Mouse (Mus musculus) ovary, adult 18-20 months (tissue): Measurements from ENCODE around the gene Prkca.

Experiments
- DNase-seq: peaks from one replicate; pipeline ENCODE4 v3.0.0; 2022; ENCODE audit warnings: low spot score, mixed read lengths

Prkca gene

GRCm38 (mm10) chr11:108295373-108295772 lies 48.4 kb downstream of the Prkca start:
- no peak for DNase-seq

- DNase-seq = no peak
These were observed 49.4 kb downstream of the Prkca start for GRCm38 (mm10) chr11:108294305-108294813.

GRCm38 (mm10) chr11:108293843-108294242 lies 49.9 kb downstream of the Prkca start:
- no peak for DNase-seq

GRCm38 (mm10) chr11:108289192-108289591 lies 54.5 kb downstream of the Prkca start:
- DNase-seq = no peak

- no peak for DNase-seq
These were observed 56.4 kb downstream of the Prkca start for GRCm38 (mm10) chr11:108287321-108287720.

- DNase-seq = no peak
These were observed 58.7 kb downstream of the Prkca start for GRCm38 (mm10) chr11:108285046-108285445.

GRCm38 (mm10) chr11:108282850-108283459 lies 60.8 kb downstream of the Prkca start:
- DNase-seq = no peak

- DNase-seq = peak; percentile 17
These were observed 63.9 kb downstream of the Prkca start for GRCm38 (mm10) chr11:108279748-108280373.

GRCm38 (mm10) chr11:108277096-108277495 lies 66.6 kb downstream of the Prkca start:
- no peak for DNase-seq

- DNase-seq = no peak
These were observed 67.6 kb downstream of the Prkca start for GRCm38 (mm10) chr11:108276148-108276547.

GRCm38 (mm10) chr11:108274046-108274445 lies 69.7 kb downstream of the Prkca start:
- DNase-seq = no peak

- no peak for DNase-seq
These were observed 70.2 kb downstream of the Prkca start for GRCm38 (mm10) chr11:108273415-108273965.

- DNase-seq = no peak
These were observed 70.9 kb downstream of the Prkca start for GRCm38 (mm10) chr11:108272601-108273414.

- no peak for DNase-seq
These were observed 72.4 kb downstream of the Prkca start for GRCm38 (mm10) chr11:108271305-108271704.

- no peak for DNase-seq
These were observed 74.2 kb downstream of the Prkca start for GRCm38 (mm10) chr11:108269516-108269915.

- no peak for DNase-seq
These were observed 75.1 kb downstream of the Prkca start for GRCm38 (mm10) chr11:108268421-108269322.

- no peak for DNase-seq
These were observed 75.9 kb downstream of the Prkca start for GRCm38 (mm10) chr11:108267825-108268224.

GRCm38 (mm10) chr11:108267066-108267465 lies 76.7 kb downstream of the Prkca start:
- no peak for DNase-seq

GRCm38 (mm10) chr11:108263868-108264267 lies 79.9 kb downstream of the Prkca start:
- DNase-seq = no peak

GRCm38 (mm10) chr11:108263406-108263805 lies 80.3 kb downstream of the Prkca start:
- DNase-seq = no peak

- no peak for DNase-seq
These were observed 82.0 kb downstream of the Prkca start for GRCm38 (mm10) chr11:108261751-108262160.
